Mouse (Mus musculus) G1E (cell line): ENCODE measurements around the gene Esrra. TPM values are rescaled to one million over a fixed set of nuclear protein-coding genes. Genes with fewer than 3 reads are reported as not detected.

Source experiments
- ATAC-seq: 2 replicates; pipeline ENCODE4 v1.8.0; 2016; ENCODE audit warnings: mild to moderate bottlenecking; ENCODE audit not compliant: insufficient number of reproducible peaks, poor library complexity, low FRiP score, severe bottlenecking; ENCODE audit errors: extremely low read depth
- DNase-seq: peaks from one replicate; pipeline ENCODE4 v3.0.0; 2012; ENCODE audit warnings: low spot score
- H3K27me3 ChIP-seq: 2 replicates; pipeline ENCODE4 v1.6.1; 2012; ENCODE audit warnings: mild to moderate bottlenecking, low read length, inconsistent platforms; ENCODE audit not compliant: insufficient read depth
- H3K36me3 ChIP-seq: replicated peaks from 2 replicates; pipeline ENCODE3; 2012; ENCODE audit warnings: mild to moderate bottlenecking, inconsistent platforms
- H3K4me1 ChIP-seq: 2 replicates; pipeline ENCODE4 v1.6.1; 2012; ENCODE audit warnings: low read depth, low read length, inconsistent platforms, mixed read lengths; ENCODE audit not compliant: insufficient read depth
- H3K4me3 ChIP-seq: 2 replicates; pipeline ENCODE4 v1.5.1; 2012; ENCODE audit warnings: low read depth, mild to moderate bottlenecking, inconsistent platforms, low read length, moderate library complexity, mixed read lengths
- H3K9me3 ChIP-seq: replicated peaks from 2 replicates; pipeline ENCODE4 v1.6.1; 2012; ENCODE audit warnings: inconsistent platforms
- CTCF ChIP-seq: IDR thresholded peaks from 2 replicates; pipeline ENCODE4 v1.5.1; 2012; ENCODE audit warnings: low read depth, low read length, inconsistent platforms, mixed read lengths
- GATA1 ChIP-seq: IDR thresholded peaks from 2 replicates; pipeline ENCODE4 v1.6.1; 2012; ENCODE audit warnings: borderline replicate concordance, low read length, inconsistent platforms, mixed read lengths
- GATA2 ChIP-seq: IDR thresholded peaks from 2 replicates; pipeline ENCODE4 v1.6.1; 2012; ENCODE audit warnings: low read depth, low read length, inconsistent platforms, borderline replicate concordance
- POLR2AphosphoS5 ChIP-seq: IDR thresholded peaks from 2 replicates; pipeline ENCODE4 v1.6.1; 2012; ENCODE audit warnings: low read depth, low read length, inconsistent platforms; ENCODE audit not compliant: insufficient replicate concordance
- TAL1 ChIP-seq: conservative IDR thresholded peaks from 2 replicates; pipeline ENCODE4 v1.6.1; 2012; ENCODE audit warnings: low read depth, low read length, inconsistent platforms, mixed read lengths
- polyA plus RNA-seq: library from polyadenylated mRNA; stranded (reverse); fragments of >175 nt; gene quantifications from 2 replicates; pipeline ENCODE4 v1.2.3, GENCODE M21; 2012
- total RNA-seq, 2 experiments: library from RNA; stranded (forward) in 1 of 2; stranded (reverse) in 1 of 2; fragments of 200-1000 nt in 1 of 2; fragments of >200 nt in 1 of 2; fragmentation: Nextera tagmentation in 1 of 2; gene quantifications; 2 replicates each; pipeline ENCODE4 v1.2.3; 2014 to 2017

Esrra gene
- total and polyA plus RNA-seq, 3 experiments = 10.0 to 42.6 (median 21.1) TPM

DNA sequence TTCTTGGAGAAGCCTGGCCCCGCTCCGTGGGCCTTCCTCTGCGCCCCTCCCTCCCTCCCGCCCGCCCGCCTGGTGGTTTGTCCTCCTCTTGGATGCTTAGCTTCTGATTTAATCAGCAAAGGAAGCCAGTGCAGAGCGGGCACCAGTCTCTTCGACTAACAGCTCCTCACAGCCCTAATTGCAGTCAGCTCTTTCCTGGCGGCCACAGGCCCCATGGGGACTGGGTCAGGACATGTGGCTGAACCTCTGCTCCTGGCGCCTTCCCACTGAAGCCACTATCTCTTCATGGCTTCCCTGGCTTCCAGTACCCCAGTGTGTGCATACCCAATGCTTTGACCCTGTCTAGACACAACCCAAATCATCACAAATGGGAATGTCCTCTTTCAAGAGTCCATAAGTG, 34.8 kb upstream of the Esrra start:
- TF ChIP-seq TAL1 (no peak), POLR2AphosphoS5 (no peak), GATA1 (no peak), GATA2 (no peak), CTCF (no peak)
- ATAC-seq (no peak), DNase-seq (no peak)
- H3K27me3 ChIP-seq = no peaks in the 10 kb centered on the region; the same call in 1 of the 2 replicates
- no peaks in the 10 kb centered on the region for H3K9me3 ChIP-seq
- peaks cover 27% of the 10 kb centered on the region for H3K4me1 ChIP-seq
- peaks cover 81% of the 10 kb centered on the region for H3K36me3 ChIP-seq
- H3K4me3 ChIP-seq = no peak overlapping the region

DNA sequence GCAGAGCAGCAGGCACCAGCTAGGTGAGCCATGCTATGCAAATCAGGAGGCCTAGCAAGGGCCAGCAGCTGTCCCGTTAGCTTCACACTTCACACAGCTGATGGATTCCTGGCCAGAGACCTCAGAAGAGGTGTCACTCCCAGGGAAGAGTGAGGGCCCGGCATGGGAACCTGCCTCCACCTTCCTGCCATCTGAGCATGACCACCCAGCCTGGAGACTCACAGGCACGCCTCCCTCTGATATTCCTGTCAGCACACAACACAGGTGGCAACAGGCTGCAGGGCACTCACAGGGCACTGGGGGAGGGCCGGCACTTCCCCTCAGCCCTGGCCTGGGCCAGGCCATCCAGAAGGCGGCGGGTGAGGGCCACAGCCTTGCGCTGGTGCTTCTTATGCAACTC, 33.8 kb upstream of the Esrra start:
- peaks cover 77% of the 10 kb centered on the region for H3K36me3 ChIP-seq
- no peak for DNase-seq
- H3K4me1 ChIP-seq = peaks cover 37% of the 10 kb centered on the region

GRCm38 (mm10) chr19:6954046-6954445, 32.4 kb upstream of the Esrra start:
- H3K4me1 ChIP-seq = peaks cover 50% of the 10 kb centered on the region

More for the DNA sequence above, 33.8 kb upstream of the Esrra start:
- Histone ChIP-seq H3K27me3 (no peaks in the 10 kb centered on the region; the same call in 1 of the 2 replicates), H3K4me3 (no peak overlapping the region), H3K9me3 (no peaks in the 10 kb centered on the region)
- TF ChIP-seq POLR2AphosphoS5 = no peak
- TF ChIP-seq GATA2 = no peak
- no peak for TF ChIP-seq GATA1
- TF ChIP-seq TAL1 = no peak
- no peak for TF ChIP-seq CTCF
- ATAC-seq = no peak

GRCm38 (mm10) chr19:6952712-6953037, 31.1 kb upstream of the Esrra start:
- Histone ChIP-seq H3K27me3 (no peaks in the 10 kb centered on the region), H3K4me3 (peak overlapping the region; percentile 80; the same call in 1 of the 2 replicates), H3K36me3 (peaks cover 75% of the 10 kb centered on the region), H3K9me3 (no peaks in the 10 kb centered on the region), H3K4me1 (peaks cover 61% of the 10 kb centered on the region)
- DNase-seq = peak; percentile 34
- no peak for ATAC-seq
- TF ChIP-seq CTCF = no peak

More at GRCm38 (mm10) chr19:6954046-6954445, 32.4 kb upstream of the Esrra start:
- H3K27me3 ChIP-seq = no peaks in the 10 kb centered on the region
- H3K36me3 ChIP-seq = peaks cover 75% of the 10 kb centered on the region
- DNase-seq (peak; percentile 25), ATAC-seq (no peak)
- H3K9me3 ChIP-seq = no peaks in the 10 kb centered on the region
- no peak overlapping the region for H3K4me3 ChIP-seq
- TF ChIP-seq CTCF = peak; percentile 53; the same call in 1 of the 2 replicates
- no peak for TF ChIP-seq GATA2

DNA sequence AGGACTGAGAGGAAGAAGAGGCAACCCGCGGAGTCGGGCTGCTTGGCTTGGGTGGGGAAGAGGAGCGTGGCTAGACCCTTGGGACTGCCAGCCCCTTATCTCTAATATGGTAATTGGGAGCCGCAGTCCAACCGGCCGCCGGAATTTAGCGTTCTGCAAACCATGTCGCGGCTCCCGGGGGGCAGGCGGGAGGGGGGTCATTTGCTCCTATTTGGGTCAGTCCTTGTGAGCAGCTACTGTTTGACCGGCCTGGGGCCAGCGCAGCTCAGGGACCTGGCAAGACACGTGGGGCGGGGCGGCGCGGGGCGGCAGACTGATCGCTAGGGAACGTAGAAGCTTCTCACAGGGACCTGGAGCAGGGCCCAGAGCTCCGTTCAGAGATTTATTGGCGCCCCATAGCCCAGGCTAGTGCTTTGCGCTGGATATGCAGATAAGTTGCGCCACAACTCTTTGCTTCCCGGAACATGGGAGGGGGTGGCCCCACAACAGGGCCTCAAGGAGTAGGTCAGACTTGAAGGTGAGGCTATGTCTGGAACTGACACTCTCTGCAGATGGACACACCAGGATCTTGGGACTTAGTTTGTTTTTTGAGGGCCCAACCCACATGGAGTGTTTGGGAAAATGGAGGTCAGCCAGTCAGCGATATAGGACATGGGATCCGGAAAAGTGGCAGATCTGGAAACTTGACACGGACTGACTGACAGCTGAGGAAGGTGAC, 30.5 kb upstream of the Esrra start:
- DNase-seq (peak; percentile 50), ATAC-seq (no peak)
- Histone ChIP-seq H3K36me3 (peaks cover 72% of the 10 kb centered on the region), H3K27me3 (no peaks in the 10 kb centered on the region), H3K9me3 (no peaks in the 10 kb centered on the region), H3K4me3 (peak overlapping the region; percentile 80), H3K4me1 (peaks cover 62% of the 10 kb centered on the region)
- TF ChIP-seq CTCF = no peak
- no peak for TF ChIP-seq GATA1
- TF ChIP-seq GATA2 = no peak
- no peak for TF ChIP-seq POLR2AphosphoS5
- no peak for TF ChIP-seq TAL1

DNA sequence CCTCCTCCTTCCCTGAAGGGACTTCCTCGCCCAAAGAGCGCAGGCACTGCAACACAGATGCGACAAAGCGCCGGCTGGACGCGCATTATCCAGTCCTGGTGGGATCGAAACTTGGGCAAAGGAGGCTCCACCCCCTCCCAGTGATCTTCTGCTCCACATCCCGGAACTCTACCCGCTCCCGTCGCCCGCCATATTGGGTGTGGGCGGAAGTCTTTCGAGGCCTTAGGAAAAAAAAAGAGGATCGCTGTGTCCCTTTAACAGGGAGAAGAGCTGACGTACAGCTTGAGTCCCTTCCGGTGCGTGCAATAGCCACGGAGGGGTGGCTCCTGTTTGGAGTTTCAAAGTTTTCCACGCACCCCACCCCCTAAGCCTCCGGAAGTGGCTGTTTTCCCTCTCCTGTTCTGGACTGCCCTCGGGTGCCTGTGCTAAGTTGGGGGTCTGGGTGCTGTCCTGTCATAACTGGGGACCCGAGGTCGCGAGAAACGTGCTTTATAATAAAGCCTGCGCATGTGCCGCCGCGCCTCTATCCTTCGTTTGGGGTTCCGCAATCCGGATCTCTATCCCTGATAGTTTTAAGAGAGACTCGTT, 29.9 kb upstream of the Esrra start:
- peak overlapping the region; percentile 80 for H3K4me3 ChIP-seq
- ATAC-seq = peak; percentile 71
- TF ChIP-seq GATA2 = no peak
- no peak for TF ChIP-seq CTCF
- TF ChIP-seq TAL1 = no peak
- TF ChIP-seq GATA1 = no peak
- TF ChIP-seq POLR2AphosphoS5 = no peak; the same call in 1 of the 2 replicates
- H3K27me3 ChIP-seq = no peaks in the 10 kb centered on the region
- DNase-seq = peak; percentile 85
- peaks cover 72% of the 10 kb centered on the region for H3K36me3 ChIP-seq
- H3K9me3 ChIP-seq = no peaks in the 10 kb centered on the region
- peaks cover 62% of the 10 kb centered on the region for H3K4me1 ChIP-seq
